Comparison of ENCODE assay signal across 27 mouse cellular contexts in genomic region chr4:40795761-40796160, GRCm38 (mm10).
"Had no signal": no experiment of that assay in that cellular context is flagged by ENCODE, and none has a peak within 500 bp of the region (broad histone marks: within the 10 kb centered on the region; RNA-seq: fewer than 3 reads in every experiment).

No protein-coding gene starts in this region.

- H3K4me3 ChIP-seq: gastrocnemius, adult 2 months; heart, embryonic 10.5 days; heart, embryonic 13.5 days; heart, embryonic 15.5 days; hindbrain, embryonic 13.5 days; hindbrain, embryonic 15.5 days; kidney, embryonic 15.5 days; limb, embryonic 13.5 days; limb, embryonic 15.5 days; liver, embryonic 12.5 days had no signal

- H3K4me2 ChIP-seq: heart, embryonic 13.5 days; heart, embryonic 15.5 days; hindbrain, embryonic 13.5 days; hindbrain, embryonic 15.5 days; kidney, embryonic 15.5 days; limb, embryonic 13.5 days; limb, embryonic 15.5 days; liver, embryonic 12.5 days had no signal

- ATAC-seq: hindbrain, postnatal 0 days; intestine, embryonic 16.5 days; liver, embryonic 12.5 days had no signal

- DNase-seq: gastrocnemius, adult 2 months; gastrocnemius, postnatal 10 days; gastrocnemius, postnatal 25 days; heart, adult 18-20 months; heart, postnatal 14 days; heart, postnatal 36 days; kidney, adult 11 months; kidney, adult 2 months; kidney, adult 9 months; kidney, postnatal 14 days; kidney, postnatal 36 days; layer of hippocampus, adult 9-11 months; layer of hippocampus, postnatal 36 days; left cerebral cortex, postnatal 4 days had no signal

- H3K9ac ChIP-seq: heart, embryonic 13.5 days; heart, embryonic 15.5 days; hindbrain, embryonic 13.5 days; hindbrain, embryonic 15.5 days; kidney, embryonic 15.5 days; limb, embryonic 13.5 days; limb, embryonic 15.5 days; liver, embryonic 12.5 days; liver, embryonic 14.5 days had no signal

- H3K36me3 ChIP-seq: heart, embryonic 15.5 days; hindbrain, embryonic 15.5 days had no signal

- H3K9me3 ChIP-seq: heart, embryonic 10.5 days; heart, embryonic 15.5 days; hindbrain, embryonic 13.5 days; hindbrain, embryonic 15.5 days; kidney, embryonic 15.5 days; limb, embryonic 15.5 days; liver, embryonic 12.5 days had no signal

- H3K27ac ChIP-seq: gastrocnemius, adult 2 months; heart, embryonic 10.5 days; heart, embryonic 13.5 days; heart, embryonic 15.5 days; hindbrain, embryonic 13.5 days; hindbrain, embryonic 15.5 days; hindbrain, postnatal 0 days; kidney, embryonic 15.5 days; kidney, postnatal 0 days; limb, embryonic 13.5 days; limb, embryonic 15.5 days; liver, embryonic 12.5 days; liver, embryonic 14.5 days had no signal

- H3K4me1 ChIP-seq: hindbrain, embryonic 13.5 days; hindbrain, embryonic 15.5 days; kidney, embryonic 15.5 days; limb, embryonic 13.5 days had no signal

- H3K27me3 ChIP-seq: heart, embryonic 13.5 days; heart, embryonic 15.5 days; hindbrain, embryonic 13.5 days; hindbrain, embryonic 15.5 days; kidney, embryonic 15.5 days; limb, embryonic 13.5 days; limb, embryonic 15.5 days; liver, embryonic 12.5 days had no signal
